Mouse (Mus musculus) G1E (cell line): ENCODE data around the gene Gpr142.

ENCODE experiments used
- CTCF ChIP-seq: IDR thresholded peaks from 2 replicates; pipeline ENCODE4 v1.5.1; 2012; ENCODE audit warnings: low read depth, low read length, inconsistent platforms, mixed read lengths
- GATA1 ChIP-seq: IDR thresholded peaks from 2 replicates; pipeline ENCODE4 v1.6.1; 2012; ENCODE audit warnings: borderline replicate concordance, low read length, inconsistent platforms, mixed read lengths
- GATA2 ChIP-seq: IDR thresholded peaks from 2 replicates; pipeline ENCODE4 v1.6.1; 2012; ENCODE audit warnings: low read depth, low read length, inconsistent platforms, borderline replicate concordance
- POLR2AphosphoS5 ChIP-seq: IDR thresholded peaks from 2 replicates; pipeline ENCODE4 v1.6.1; 2012; ENCODE audit warnings: low read depth, low read length, inconsistent platforms; ENCODE audit not compliant: insufficient replicate concordance
- TAL1 ChIP-seq: conservative IDR thresholded peaks from 2 replicates; pipeline ENCODE4 v1.6.1; 2012; ENCODE audit warnings: low read depth, low read length, inconsistent platforms, mixed read lengths

DNA sequence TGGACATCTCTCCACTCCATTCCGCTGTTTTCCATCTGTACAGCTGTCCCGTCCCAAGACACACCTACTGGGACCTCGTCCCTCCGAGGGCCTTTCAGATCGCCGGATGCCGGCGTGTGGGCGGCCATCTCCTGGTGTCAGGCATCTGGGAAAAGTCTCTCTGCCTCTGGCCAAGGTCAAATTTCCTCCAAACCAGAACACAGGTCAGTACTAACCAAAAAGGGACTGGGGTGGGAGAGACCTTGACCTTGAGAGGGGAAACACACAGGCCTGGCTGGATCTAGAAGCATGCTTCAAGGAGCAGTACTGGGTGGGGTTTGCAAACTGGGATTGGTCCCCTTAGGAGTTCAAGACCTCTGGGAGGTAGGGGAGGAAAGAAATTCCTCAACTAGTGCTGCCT, 9.0 kb upstream of the Gpr142 start:
- TF ChIP-seq CTCF: no peak
- no peak for TF ChIP-seq GATA1
- no peak for TF ChIP-seq POLR2AphosphoS5
- no peak for TF ChIP-seq TAL1
- TF ChIP-seq GATA2: no peak
